Mouse (Mus musculus) heart, postnatal 14 days (tissue): ENCODE measurements at regions not wholly inside any gene's neighbourhood (a gene's known extent, or its start where the extent isn't known, plus 50 kb on each side); places are given as distances from the start of the nearest gene placed in this dataset.

Experiments
- DNase-seq, 2 experiments: peaks; one replicate each; pipeline ENCODE4 v3.0.0; 2021 to 2022
- intact Hi-C: fragments of 180-260 bp; cut with DNase I; formaldehyde crosslinking; loops from one replicate; pipeline ENCODE4 v1.15.1; 2025

GRCm38 (mm10) chr8:91747174-91747859 is 54.5 kb downstream of the Irx3 start:
- intact Hi-C loops, result no loop called here
- peak; percentile 11 to 18 for DNase-seq

- intact Hi-C loops, result no loop called here
- DNase-seq, result no peak
Measured at GRCm38 (mm10) chr8:91724646-91725045, 77.2 kb downstream of the Irx3 start.
